Mouse (Mus musculus) forebrain, embryonic 12.5 days (tissue): ENCODE data around the gene Cntn6. TPM values are rescaled to one million over a fixed set of nuclear protein-coding genes. Genes with fewer than 3 reads are reported as not detected.
A peak's percentile ranks its signal among the peaks of the same experiment; 100 is the strongest.

Experiments used
- ATAC-seq: fragments of 200-750 bp; cut with Nextera tagmentation; 2 replicates; pipeline ENCODE4 v1.8.0; 2017; ENCODE audit warnings: moderate TSS enrichment; ENCODE audit not compliant: low FRiP score
- H3K27ac ChIP-seq: fragments of 300-500 bp; sonication (generic); 2 replicates; pipeline ENCODE4 v1.5.1; 2016; ENCODE audit warnings: mild to moderate bottlenecking
- H3K27me3 ChIP-seq: fragments of 300-500 bp; sonication (generic); 2 replicates; pipeline ENCODE4 v1.6.1; 2016; ENCODE audit warnings: mild to moderate bottlenecking
- H3K36me3 ChIP-seq: fragments of 300-500 bp; sonication (generic); replicated peaks from 2 replicates; pipeline ENCODE4 v1.6.1; 2016; ENCODE audit warnings: mild to moderate bottlenecking
- H3K4me1 ChIP-seq: fragments of 300-500 bp; sonication (generic); 2 replicates; pipeline ENCODE4 v1.6.1; 2016
- H3K4me2 ChIP-seq: fragments of 300-500 bp; sonication (generic); 2 replicates; pipeline ENCODE4 v1.6.1; 2016; ENCODE audit warnings: mild to moderate bottlenecking, moderate library complexity
- H3K4me3 ChIP-seq: fragments of 300-500 bp; sonication (generic); replicated peaks from 2 replicates; pipeline ENCODE4 v1.5.1; 2016; ENCODE audit warnings: mild to moderate bottlenecking
- H3K9ac ChIP-seq: fragments of 300-500 bp; sonication (generic); 2 replicates; pipeline ENCODE4 v1.6.1; 2016; ENCODE audit warnings: mild to moderate bottlenecking
- H3K9me3 ChIP-seq: fragments of 300-500 bp; sonication (generic); 2 replicates; pipeline ENCODE4 v1.6.1; 2016
- WGBS: fragments of 180-500 bp; shearing (Covaris S2); methylation state at CpG from one replicate; pipeline ENCODE4 v1.1.7; 2016; 5-methylcytosine and 5-hydroxymethylcytosine counted together
- polyA plus RNA-seq: library from polyadenylated mRNA; unstranded; fragments of >200 nt; fragmentation: Nextera tagmentation; extraction: Ambion mirVana; gene quantifications from 2 replicates; pipeline ENCODE4 v1.2.1, GENCODE M21; 2016

The Cntn6 gene
- polyA plus RNA-seq, 1 experiment from 2014 or later: 2.5 TPM

- H3K27me3 ChIP-seq: no peaks in the 10 kb centered on the region
- no peaks in the 10 kb centered on the region for H3K4me1 ChIP-seq
- no peak overlapping the region for H3K27ac ChIP-seq
- no peak overlapping the region for H3K4me3 ChIP-seq
- H3K9ac ChIP-seq: no peak overlapping the region
- 39% methylated on average over 4 of the region's 4 CpGs for WGBS
- no peaks in the 10 kb centered on the region for H3K9me3 ChIP-seq
- H3K36me3 ChIP-seq: no peaks in the 10 kb centered on the region
- peak; percentile 71; the same call in 1 of the 2 replicates for ATAC-seq
- H3K4me2 ChIP-seq: no peak overlapping the region
Measured at GRCm38 (mm10) chr6:104808526-104808925, 315.9 kb downstream of the Cntn6 start.

- 90% methylated on average over 2 of the region's 2 CpGs for WGBS
- Histone ChIP-seq H3K4me3 (no peak overlapping the region), H3K36me3 (no peaks in the 10 kb centered on the region), H3K27ac (no peak overlapping the region), H3K9ac (no peak overlapping the region), H3K9me3 (no peaks in the 10 kb centered on the region), H3K4me1 (no peaks in the 10 kb centered on the region), H3K4me2 (no peak overlapping the region), H3K27me3 (no peaks in the 10 kb centered on the region)
- ATAC-seq: no peak
Measured at GRCm38 (mm10) chr6:104815610-104816009, 323.0 kb downstream of the Cntn6 start.

- no peaks in the 10 kb centered on the region for H3K9me3 ChIP-seq
- H3K9ac ChIP-seq: no peak overlapping the region
- H3K36me3 ChIP-seq: no peaks in the 10 kb centered on the region
- ATAC-seq: no peak
- no peak overlapping the region for H3K4me3 ChIP-seq
- no peak overlapping the region for H3K27ac ChIP-seq
- 53% methylated on average over 1 of the region's 1 CpGs for WGBS
- no peak overlapping the region for H3K4me2 ChIP-seq
- H3K4me1 ChIP-seq: no peaks in the 10 kb centered on the region
- no peaks in the 10 kb centered on the region for H3K27me3 ChIP-seq
Measured at GRCm38 (mm10) chr6:104879711-104880110, 387.1 kb downstream of the Cntn6 start.

DNA sequence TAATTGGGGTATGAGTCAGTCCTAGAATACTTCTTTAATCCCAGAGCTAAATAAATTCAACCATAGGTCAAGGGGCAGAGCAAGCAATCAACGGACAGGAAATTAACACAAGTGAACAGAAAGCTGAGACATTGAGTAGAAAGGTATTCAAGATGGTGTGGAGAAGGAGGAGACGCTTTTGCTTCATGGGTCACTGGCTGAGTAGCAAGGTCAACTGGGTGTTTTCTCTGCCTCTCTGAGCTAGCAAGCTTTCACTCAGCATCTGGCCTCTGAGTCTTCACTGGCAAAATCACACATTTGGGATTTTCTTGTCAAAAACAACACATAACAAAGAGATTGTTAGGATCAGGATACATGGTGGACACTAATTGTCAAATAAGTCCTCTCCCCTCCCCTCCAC is 391.4 kb downstream of the Cntn6 start:
- Histone ChIP-seq H3K4me3 (no peak overlapping the region), H3K9ac (no peak overlapping the region), H3K9me3 (no peaks in the 10 kb centered on the region), H3K4me1 (no peaks in the 10 kb centered on the region), H3K27ac (no peak overlapping the region), H3K4me2 (no peak overlapping the region), H3K27me3 (no peaks in the 10 kb centered on the region), H3K36me3 (no peaks in the 10 kb centered on the region)
- no peak for ATAC-seq
- WGBS: 33% methylated on average over 2 of the region's 2 CpGs

DNA sequence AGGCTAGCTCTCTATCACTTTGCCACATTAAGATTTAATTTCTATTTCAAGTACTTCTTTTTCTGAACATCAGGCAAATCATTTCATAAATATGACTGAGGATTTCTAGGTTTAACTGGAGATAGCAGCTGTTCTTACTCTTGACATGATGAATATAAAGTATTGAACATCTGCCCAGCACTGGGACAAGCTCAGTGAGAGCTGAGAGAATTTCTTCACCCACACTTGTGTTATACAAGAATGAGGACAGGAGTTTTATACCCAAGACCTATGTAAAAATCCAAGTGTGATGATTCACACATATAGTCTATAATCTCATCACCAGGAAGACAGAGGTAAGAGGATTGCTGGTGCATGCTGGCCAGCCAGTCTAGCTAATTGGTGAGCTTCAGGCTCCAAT is 393.2 kb downstream of the Cntn6 start:
- H3K4me3 ChIP-seq: no peak overlapping the region
- ATAC-seq: no peak
- no peaks in the 10 kb centered on the region for H3K4me1 ChIP-seq
- H3K27ac ChIP-seq: no peak overlapping the region
- no peaks in the 10 kb centered on the region for H3K9me3 ChIP-seq
- no peak overlapping the region for H3K9ac ChIP-seq
- H3K27me3 ChIP-seq: no peaks in the 10 kb centered on the region
- H3K36me3 ChIP-seq: no peaks in the 10 kb centered on the region
- H3K4me2 ChIP-seq: no peak overlapping the region

GRCm38 (mm10) chr6:104891071-104891470 is 398.5 kb downstream of the Cntn6 start:
- Histone ChIP-seq H3K9ac (no peak overlapping the region), H3K4me1 (no peaks in the 10 kb centered on the region), H3K4me2 (no peak overlapping the region), H3K4me3 (no peak overlapping the region), H3K9me3 (no peaks in the 10 kb centered on the region), H3K27ac (no peak overlapping the region), H3K36me3 (no peaks in the 10 kb centered on the region), H3K27me3 (no peaks in the 10 kb centered on the region)
- 87% methylated on average over 3 of the region's 3 CpGs for WGBS
- ATAC-seq: no peak
